Mouse (Mus musculus): ENCODE results near the gene Agrn.

DNA sequence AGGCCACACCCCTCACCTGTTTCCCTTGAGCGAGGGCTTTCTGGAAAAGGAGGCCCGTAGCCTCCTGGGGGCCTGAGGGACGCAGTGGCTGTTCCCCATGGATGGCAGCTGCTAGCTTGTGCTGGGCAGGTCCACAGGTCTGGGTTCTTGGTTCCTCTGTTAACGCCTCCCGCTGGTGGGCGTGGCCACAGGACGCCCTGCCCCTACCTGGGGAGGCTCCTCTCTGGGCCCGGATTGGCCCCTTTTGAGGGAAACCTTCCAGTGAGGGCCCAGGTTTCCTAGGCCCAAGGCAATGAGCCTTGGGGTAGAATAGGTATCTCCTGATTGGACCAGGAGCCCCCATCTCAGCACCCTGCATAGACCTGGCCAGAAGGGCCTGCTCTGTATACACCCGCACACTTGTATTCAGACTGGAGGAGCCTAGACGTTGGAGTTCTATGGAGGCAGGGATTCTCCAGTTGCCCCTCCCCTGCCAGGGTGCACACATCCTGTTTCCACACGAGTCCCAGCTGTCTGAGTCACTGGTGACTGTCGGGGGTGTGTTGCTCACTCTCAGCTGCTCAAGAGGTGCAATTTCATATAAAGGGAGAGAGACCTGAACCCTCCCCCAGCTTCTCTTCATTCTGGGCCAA is 31.2 kb upstream of the Agrn start:
- no peak for TF ChIP-seq CTCF (IDR thresholded peaks at IDR 0.05; ENCODE audit: low read depth)
- no peak for TF ChIP-seq EP300 (IDR thresholded peaks at IDR 0.05; ENCODE audit: low read depth)
